Mouse (Mus musculus) small intestine, adult 2 months (tissue): ENCODE measurements around the gene Enho.
"Not testable (repeated sequence)": the region's sequence is repeated elsewhere in the genome, so short reads cannot be mapped to it uniquely, and the experiment has no call there.

Source experiments
- CTCF ChIP-seq: fragments of 200-500 bp; IDR thresholded peaks from 2 replicates; pipeline ENCODE4 v1.5.1; 2012; ENCODE audit warnings: low read depth, mild to moderate bottlenecking, control low read depth, inconsistent platforms, low read length, moderate library complexity, mixed read lengths; ENCODE audit not compliant: insufficient replicate concordance, insufficient read length; ENCODE audit errors: extremely low read depth
- POLR2A ChIP-seq: fragments of 200-500 bp; IDR thresholded peaks from 2 replicates; pipeline ENCODE4 v1.6.1; 2012; ENCODE audit warnings: low read depth, mild to moderate bottlenecking, control low read depth, inconsistent platforms, low read length, moderate library complexity

- TF ChIP-seq POLR2A, CTCF: not testable (repeated sequence)
These were observed 44.9 kb upstream of the Enho start for GRCm38 (mm10) chr4:41684931-41685453.
